Mouse (Mus musculus) left cerebral cortex, postnatal 10 days (tissue): ENCODE data around the gene Qdpr. TPM values are rescaled to one million over a fixed set of nuclear protein-coding genes. Genes with fewer than 3 reads are reported as not detected.
A peak's percentile ranks its signal among the peaks of the same experiment; 100 is the strongest.
"Not testable (repeated sequence)": the region's sequence is repeated elsewhere in the genome, so short reads cannot be mapped to it uniquely, and the experiment has no call there.

ENCODE experiments used
- DNase-seq, 2 experiments: peaks; one replicate each; pipeline ENCODE4 v3.0.0; 2021 to 2022; ENCODE audit warnings: low spot score in 2 of 2, mixed read lengths in 1 of 2; ENCODE audit errors: extremely low spot score in 1 of 2
- intact Hi-C: fragments of 180-260 bp; cut with DNase I; formaldehyde crosslinking; loops from one replicate; pipeline ENCODE4 v1.15.1; 2025
- total RNA-seq, 2 experiments: library from RNA; stranded (reverse); gene quantifications; 2 replicates each; pipeline ENCODE4 v1.2.3; 2021

Qdpr gene
- total RNA-seq, 2 experiments from 2014 or later: 86.0 to 92.7 TPM

DNA sequence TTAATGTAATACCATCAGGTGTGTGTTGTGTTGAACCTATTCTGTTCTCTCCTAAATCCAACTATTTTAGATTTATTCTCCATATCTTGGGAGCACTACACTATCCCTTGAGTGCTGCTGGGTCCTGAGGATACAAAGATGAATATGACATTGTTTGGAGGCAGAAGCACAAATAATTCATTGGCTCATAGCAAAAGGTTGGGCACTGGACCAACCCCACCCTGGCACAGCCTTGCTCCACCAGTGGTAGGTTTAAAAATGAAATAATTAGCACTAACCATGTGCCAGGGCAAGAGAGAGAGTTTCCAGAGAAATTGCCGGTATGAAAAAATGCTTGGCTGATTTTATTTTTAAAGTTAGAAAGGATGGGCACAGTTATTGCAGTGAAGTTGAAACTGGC is 23.5 kb upstream of the Qdpr start:
- no peak for DNase-seq
- intact Hi-C loops: loop anchor here (10.0 kb wide), 1 partner anchor 871 kb away; no protein-coding TSS in a partner anchor

DNA sequence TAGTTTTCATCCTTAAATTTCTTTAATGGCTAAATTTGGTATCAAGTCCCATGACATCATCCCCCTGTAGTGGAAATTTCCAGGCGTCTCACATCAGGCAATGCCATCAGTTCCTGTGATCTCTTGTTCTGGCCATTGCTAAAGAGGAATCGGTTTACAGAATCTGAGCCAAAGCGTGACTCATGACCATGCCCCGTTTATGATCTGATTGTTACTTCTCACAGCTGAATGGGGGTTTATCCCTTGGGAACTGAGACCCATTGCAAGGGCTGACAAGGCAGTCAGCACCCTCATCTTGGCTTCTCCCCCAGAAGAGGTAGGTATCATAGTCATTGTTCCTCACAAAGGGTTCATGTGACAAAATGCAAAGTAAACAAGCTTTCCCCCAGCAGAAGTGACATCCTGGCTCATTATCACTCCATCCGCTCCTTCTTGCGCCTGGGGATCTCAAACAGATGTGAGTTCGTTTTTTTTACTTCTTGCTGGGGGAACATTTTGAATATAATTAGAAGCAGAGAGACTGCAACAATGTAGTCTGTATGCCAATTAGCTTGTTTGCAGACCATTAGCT is 22.9 kb upstream of the Qdpr start:
- intact Hi-C loops: loop anchor here (10.0 kb wide), 1 partner anchor 872 kb away; no protein-coding TSS in a partner anchor
- DNase-seq: no peak

DNA sequence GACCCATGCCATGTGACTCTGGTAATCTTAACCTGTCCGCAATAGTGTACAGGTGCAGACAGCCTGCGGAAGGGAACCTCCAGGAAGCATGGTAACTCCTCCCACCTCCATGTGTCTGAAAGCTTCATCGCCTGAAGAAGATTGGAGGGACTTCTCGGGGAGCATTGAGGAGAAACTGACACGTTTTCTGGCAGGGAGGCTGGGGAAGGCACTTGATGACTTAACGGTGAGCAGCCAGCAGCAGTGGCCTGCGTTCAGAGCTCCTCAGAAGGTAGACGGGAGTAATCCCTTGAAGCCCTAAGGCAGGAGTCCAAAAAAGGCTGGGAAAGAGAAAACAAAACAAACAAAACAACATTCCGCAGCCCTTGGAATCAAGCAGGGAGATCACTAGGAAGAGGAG is 4.4 kb upstream of the Qdpr start:
- intact Hi-C loops: no loop called here
- DNase-seq: no peak

DNA sequence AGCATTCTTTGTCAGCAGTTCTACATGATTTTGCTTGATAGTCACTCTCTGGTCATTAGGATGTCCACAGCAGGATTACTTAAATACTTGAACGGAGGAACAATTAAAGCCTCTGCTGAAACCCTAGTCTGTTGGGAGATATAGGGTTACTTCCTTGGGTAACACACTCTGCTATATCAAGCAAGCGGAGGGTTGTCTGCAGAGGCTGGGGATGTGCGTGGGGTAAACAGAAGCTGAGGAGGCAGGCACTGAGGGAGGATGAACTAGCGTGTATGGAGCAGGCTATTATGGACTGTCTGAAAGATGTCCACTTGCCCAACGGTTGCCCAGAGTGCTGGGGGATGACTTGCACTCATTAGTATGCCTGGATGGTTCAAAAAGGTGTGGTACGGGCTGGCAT is 3.4 kb upstream of the Qdpr start, which contains the start of gene Clrn2:
Gene Clrn2, plus strand, starts transcription at position 301 of the 400 bp plus-strand sequence.
- DNase-seq: no peak
- intact Hi-C loops: no loop called here

DNA sequence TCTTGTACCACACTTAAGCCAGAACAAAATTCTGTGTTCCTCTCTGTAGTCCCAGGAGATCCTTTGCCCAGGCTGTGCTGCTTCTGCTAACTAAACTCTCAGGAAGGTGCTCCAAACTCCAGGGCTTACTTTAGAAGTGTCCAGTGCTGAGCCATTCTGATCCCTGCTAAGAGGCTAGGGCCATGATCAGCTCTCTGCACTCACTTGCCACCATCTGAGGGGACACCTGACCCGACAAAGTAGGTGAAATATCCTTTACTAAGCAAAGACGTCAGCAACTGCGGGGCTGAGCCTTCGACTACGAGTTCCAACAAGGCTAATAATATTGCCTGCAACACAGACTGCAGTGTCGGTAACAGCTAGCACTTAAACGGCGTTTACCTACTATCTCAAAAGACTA is 830 bp downstream of the Qdpr start:
- intact Hi-C loops: no loop called here

DNA sequence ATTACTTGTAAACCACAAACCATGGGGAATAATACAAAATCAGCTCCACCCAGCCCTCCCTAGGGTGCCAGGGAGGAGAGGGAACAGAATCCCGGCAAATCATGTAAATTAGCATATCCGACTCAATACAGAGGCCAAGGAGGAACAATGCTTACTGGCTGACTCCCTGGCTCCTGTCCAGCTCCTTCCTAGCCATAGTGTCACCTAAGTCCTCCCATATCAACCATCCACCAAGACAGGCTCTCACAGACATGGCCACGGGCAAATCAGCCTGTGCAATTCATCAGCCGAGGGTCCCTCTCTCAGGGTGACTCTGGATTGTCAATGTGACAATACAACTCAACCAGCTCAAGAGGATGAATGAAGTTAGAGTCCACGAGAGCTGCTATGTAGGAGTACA is 1.4 kb downstream of the Qdpr start:
- intact Hi-C loops: no loop called here
- peak in 1 of 2 experiments; percentile 48 for DNase-seq

More for the DNA sequence above, 830 bp downstream of the Qdpr start:
- no peak for DNase-seq

DNA sequence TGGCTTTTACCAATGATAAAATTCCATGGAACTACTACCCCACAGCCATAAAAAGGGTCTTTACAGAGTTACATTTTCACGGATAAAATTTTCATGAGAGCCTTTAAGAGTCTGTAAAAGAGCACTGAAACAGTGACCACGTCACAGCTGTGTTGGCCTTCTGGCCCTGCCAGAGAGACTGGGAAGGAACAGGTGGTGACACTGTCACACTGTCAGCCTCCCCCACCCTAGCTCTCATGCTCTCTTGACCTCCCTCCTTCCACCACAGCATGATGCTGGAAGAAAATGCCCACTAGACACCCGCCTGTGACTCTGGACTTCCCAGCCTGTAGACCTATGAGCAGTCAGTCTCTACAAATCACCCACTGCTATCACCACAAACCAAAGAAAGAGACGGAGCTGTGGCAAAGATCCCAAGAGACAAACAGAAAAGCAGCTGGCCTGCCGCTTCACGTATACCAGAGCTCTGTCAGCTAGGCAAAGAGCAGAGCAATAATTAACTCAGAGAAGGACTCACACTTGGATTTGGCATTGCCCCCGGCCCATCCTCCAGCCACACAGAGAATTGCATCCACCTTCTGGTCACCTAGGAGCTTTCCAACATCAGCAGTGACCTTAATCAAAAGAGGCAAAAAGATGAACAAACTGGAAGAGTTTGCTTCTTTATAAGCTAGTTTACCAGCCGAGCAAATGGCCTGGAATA is 5.8 kb downstream of the Qdpr start:
- no peak for DNase-seq

DNA sequence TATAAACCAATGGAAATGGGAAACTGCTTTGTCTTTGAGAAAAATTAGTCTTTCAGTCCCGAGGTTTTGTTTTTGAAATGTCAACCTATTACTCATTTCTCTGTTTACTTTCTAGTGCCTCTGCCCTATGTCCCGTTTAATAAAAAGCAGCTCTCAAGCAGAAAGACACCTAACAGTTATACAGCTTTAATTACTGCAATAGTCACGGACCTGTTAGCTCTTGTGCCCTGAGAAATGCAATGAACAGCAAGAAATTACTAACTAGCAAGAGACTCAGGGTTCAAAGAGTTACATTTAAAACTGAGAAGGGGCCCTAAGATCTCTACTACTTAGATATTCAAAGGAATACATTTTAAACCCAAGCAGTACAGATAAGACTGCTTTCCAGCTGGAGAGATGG is 8.3 kb downstream of the Qdpr start:
- intact Hi-C loops: no loop called here
- DNase-seq: no peak

More for the DNA sequence above, 5.8 kb downstream of the Qdpr start:
- intact Hi-C loops: no loop called here

DNA sequence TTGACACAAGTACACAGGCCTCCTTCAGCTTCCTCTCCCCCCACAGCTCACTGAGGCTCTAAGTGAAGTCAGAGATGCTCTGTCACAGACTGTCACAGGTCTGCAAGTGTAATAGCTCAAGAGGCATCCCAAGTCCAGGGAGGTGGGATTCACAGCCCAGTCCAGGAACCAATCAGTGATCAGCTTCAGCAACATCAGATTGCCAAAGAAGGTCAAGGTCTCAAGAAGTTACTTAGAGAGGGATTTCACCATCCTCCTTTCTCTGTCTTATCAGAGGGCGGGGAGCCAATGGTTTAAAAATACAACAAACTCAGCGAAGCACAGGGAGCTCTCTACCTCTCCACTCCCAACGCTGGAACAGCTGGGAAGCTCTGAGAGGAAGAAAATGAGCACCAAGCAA is 8.9 kb downstream of the Qdpr start:
- no peak for DNase-seq
- intact Hi-C loops: no loop called here

DNA sequence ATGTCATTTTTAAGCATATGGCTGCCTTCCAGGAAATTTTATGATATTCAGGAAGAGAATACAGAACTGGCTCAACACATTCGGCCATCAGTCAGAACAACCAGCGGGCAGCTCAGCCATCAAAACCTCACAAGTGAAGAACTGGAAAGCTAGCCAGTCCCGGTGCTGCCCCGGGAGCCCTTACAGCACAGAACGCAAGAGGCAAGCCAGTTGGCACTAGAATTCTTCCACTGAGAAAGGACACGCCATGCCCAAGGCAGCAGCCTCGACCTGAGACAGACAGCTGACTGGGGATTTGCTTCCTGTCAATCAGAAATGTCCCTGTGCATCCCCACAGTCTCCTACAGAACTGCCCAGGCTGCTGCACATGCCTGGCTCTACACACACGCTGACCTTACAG is 11.7 kb downstream of the Qdpr start:
- DNase-seq: no peak
- intact Hi-C loops: no loop called here

DNA sequence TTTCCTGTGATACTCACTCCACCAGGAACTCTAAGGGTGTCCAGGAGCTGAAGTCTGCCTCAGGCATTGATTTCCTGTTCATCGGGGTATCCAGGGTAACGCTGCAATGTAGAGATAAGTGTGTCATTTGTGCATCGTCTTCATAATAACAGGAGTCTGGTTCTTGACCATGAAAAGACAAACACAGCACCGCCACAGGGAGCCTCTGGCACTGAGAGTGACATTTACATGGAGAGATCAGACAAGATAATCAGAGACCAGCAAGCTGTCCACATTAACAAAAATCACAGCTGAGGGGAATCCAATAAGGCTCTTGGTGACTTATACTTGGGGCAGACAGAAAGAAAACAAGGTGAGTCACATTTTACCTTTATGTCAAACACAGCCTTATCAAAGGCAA is 12.2 kb downstream of the Qdpr start:
- no peak for DNase-seq
- intact Hi-C loops: no loop called here

DNA sequence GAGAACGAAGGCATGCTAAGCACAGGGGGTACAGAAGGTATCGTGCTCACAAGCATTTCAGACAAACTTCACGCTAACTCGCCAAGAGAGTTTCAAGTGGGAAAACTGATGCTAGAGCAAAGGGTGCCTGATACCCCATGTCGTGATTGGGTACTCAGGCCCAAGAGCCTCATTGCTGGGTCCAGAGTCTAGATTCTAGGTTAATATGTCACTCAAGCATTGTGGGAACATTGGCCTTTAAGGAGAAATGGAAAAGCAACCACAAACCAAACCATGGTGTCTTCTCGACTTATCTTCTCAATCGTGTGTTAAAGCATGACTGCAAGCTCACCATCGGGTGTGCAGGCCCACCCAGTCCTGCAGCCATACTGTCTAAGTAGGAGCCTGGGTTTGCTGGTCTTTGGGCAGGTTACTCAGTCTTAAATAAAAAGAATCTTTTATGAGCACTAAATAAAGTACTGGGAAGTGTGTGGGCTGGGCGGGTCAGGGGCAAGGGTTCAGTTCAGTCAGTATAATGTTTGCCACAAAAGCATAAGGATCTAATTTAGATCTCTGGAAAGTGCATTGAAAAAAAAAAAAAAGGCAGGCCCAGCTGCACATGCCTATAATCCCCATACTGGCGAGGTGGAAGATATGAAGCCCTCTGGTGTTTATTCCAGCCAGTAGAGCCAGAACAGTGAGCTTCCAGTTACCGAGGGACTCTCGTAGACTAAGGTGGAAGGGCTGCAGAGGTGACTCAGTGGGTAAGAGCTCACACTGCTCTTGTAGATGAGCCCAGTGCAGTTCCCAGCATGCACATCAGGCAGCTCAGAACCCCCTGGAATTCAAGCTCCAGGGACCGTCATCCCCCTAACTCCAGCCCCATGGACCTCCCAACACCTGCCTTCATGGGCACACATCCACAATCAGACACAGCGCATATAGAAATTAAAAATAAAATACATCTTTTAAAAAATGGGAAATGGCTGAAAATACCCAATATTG is 13.8 kb downstream of the Qdpr start:
- intact Hi-C loops: no loop called here
- DNase-seq: no peak

DNA sequence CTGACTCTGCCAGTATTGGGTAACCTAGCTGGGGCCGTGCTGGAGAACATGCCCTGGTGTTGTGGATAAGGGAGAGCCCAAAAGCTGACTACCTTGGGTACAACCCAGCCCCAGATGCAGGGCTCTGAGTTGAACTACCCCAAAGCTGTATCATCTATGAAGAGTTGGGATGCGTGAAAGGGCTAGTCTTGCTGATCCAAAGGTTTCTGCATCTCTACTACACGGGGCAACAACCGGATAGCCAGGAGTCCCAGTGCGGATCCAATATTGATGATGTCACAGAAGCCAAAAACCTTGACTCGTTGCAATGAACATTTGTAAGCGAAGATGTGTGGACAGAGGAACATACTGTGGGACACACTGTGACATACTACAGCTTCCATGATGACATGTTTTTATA is 22.1 kb downstream of the Qdpr start:
- DNase-seq: no peak

DNA sequence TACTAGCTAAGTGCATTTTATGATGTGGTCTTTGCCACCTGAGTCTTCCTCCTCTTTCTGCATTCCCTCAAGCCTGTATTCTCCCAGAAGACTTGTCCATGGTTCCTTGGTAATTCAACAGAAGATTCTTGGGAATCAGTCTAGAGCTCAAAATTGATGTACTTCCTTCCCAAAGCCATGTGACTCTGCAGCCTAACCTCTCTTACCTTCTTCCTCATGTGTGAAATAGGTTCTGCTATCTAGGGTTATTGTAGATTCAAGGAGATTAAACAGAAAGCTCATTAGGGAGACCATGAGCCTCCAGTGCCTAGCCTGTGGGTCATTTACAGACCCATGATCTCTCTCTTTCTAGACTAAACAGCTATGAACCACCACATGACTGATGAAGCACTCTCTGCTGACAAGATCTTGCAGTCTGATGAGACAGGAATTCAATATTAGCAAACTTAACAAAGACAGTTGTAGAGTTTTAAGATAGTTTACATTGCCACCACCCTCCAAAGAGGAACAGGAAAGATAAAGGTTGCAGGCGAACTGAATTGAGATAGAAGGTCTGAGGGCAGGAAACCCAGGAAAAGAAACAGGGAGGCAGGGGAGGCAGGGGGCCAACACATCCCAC is 23.5 kb downstream of the Qdpr start:
- intact Hi-C loops: loop anchor here (10.0 kb wide), 1 partner anchor 1532 kb away; no protein-coding TSS in a partner anchor
- no peak for DNase-seq

More for the DNA sequence above, 22.1 kb downstream of the Qdpr start:
- intact Hi-C loops: loop anchor here (10.0 kb wide), 1 partner anchor 1533 kb away; no protein-coding TSS in a partner anchor

DNA sequence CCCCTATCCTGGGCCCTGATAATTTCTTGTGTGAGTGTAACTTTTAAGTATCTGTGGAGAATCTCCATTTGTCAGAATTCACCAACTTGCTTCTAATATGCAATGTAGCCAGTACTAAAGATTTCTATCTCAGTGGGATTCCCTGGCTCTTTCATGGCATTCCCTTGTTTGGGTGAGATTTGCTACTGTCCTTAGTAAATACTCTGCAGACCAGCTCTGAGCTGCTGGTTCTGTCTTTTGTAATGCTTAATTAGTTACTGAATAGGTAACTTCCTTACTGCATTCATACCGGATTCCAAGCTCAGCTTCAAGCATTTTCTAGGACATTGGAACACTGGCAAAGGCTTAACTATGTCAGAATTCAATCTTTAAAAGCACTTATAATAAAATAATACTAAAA is 24.3 kb downstream of the Qdpr start:
- intact Hi-C loops: loop anchor here (10.0 kb wide), 1 partner anchor 1531 kb away; no protein-coding TSS in a partner anchor
- not testable (repeated sequence) for DNase-seq

DNA sequence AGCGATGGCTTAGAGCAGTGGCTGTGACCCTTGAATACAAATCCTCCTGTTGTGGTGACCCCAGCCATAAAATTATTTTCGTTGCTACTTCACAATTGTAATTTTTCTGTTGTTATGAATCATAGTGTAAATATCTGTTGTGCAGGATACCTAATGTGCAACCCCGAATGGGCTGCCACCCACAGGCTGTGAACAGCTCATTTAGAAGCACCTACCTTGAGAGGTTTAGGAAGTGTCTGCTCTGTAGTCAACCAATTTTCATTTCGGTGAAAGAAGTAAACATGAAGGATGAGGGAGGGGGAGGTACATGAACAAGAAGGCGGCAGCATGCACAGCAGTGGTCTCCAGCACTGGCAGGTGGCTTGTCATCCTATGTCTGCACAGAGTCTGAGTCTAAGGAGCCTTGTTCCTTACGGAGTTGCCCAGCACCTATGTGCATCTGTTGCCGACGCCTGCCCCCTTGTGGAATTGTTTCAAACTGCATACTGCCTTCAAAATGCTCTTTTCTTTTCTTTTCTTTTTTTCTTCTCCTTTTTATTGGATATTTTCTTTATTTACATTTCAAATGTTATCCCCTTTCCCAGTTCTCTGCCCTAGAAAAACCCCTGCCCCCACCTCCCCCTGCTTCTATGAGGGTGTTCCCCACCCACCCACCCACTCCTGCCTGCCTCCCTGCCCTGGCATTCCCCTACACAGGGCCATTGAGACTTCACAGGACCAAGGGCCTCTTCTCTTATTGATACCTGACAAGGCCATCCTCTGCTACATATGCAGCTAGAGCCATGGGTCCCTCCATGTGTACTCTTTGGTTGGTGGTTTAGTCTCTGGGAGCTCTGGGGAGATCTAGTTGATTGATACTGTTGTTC is 25.8 kb downstream of the Qdpr start:
- DNase-seq: peak; percentile 48 to 61
- intact Hi-C loops: loop anchor here (5.0 to 10.0 kb wide), 3 partner anchors 1122 to 1529 kb away; no protein-coding TSS in a partner anchor

DNA sequence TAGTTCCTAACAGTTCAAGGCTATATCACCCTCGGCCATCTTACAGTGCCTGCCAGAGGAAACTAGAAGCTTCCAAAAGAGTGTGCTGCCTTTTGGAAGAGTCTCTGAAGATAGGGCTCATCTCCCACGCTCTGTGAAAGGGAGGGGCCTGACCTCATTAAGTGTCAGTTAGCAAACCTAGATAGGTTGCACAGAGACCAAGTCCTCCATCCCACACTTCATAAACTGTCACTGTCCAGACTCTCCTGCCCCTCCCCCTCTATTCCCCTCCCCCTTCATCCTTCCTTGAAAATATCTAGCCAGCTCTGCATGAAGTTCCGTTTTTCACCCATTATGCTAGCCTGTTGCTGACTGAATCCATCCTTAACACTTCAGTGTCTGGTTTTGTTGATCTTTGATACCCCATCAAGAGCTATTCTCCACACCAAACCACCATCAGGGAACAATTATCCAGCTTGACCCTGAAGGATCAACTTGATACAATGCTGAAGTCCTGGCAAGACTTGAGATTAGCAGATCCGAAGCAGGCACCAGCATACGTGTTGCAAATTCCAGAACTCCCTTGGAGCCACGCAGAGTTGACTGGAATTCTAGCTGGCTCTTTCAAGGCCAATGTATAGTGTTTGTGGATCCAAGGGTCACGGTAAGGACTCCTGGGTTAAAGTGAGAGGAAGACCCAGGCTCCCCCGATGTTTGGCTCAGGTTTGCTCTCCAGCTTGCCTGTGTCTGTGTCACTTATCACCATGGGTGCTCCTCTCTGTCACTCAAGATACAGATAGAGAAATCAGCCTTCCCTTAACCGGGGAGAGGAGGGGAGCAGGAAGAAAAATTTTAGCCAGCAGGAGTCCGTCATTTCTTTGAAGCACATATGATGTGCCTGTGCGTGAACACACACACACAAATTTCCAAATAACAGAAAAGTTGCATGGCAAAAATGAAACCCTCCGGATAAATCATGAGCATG is 27.9 kb downstream of the Qdpr start:
- DNase-seq: no peak
- intact Hi-C loops: loop anchor here (5.0 to 10.0 kb wide), 3 partner anchors 1120 to 1527 kb away; no protein-coding TSS in a partner anchor
